Mouse (Mus musculus) liver, embryonic 14.5 days (tissue): ENCODE results near the gene Hrct1.

Experiments used
- CTCF ChIP-seq: IDR thresholded peaks from 2 replicates; pipeline ENCODE4 v1.5.1; 2016; ENCODE audit warnings: antibody characterized with exemption, low read depth, control low read depth
- EP300 ChIP-seq: IDR thresholded peaks from 2 replicates; pipeline ENCODE4 v1.6.1; 2016; ENCODE audit warnings: antibody characterized with exemption, low read depth

DNA sequence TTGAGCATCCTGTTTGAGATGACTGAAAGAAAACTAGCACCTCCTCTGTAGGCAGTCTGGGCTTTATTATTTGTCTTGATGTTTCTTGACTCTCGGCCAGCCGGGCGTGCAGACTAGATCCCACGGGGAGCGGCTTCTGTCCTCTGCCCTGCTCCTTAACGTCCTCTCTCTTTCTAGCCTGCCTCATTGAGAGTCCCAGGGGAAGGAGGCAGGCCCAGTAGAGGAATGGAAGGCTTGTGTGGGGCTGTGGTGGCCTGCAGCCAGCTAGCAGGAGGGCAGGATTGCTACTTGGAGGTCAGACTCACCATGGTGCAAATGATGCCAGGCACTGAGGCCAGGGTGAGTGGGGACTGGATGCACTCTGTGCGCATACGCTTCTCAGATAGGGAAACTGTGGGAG is 23.1 kb upstream of the Hrct1 start:
- TF ChIP-seq CTCF (no peak), EP300 (no peak)
